Mouse (Mus musculus) adrenal gland, postnatal 0 days (tissue): Measurements from ENCODE around the gene Smyd1. TPM values are rescaled to one million over a fixed set of nuclear protein-coding genes. Genes with fewer than 3 reads are reported as not detected.
A peak's percentile ranks its signal among the peaks of the same experiment; 100 is the strongest.

Source experiments
- microRNA-seq: library from miRNA; unstranded; fragments of <30 nt; microRNA quantifications from one replicate; pipeline ENCODE4, GENCODE M21; 2016; ENCODE audit warnings: borderline replicate concordance; ENCODE audit not compliant: insufficient number of aligned reads
- polyA plus RNA-seq: library from polyadenylated mRNA; unstranded; fragments of >200 nt; fragmentation: Nextera tagmentation; extraction: Ambion mirVana; gene quantifications from 2 replicates; pipeline ENCODE4 v1.2.1, GENCODE M21; 2015

Smyd1 gene
- 0.68 and 0.84 TPM in 2 replicates for polyA plus RNA-seq

DNA sequence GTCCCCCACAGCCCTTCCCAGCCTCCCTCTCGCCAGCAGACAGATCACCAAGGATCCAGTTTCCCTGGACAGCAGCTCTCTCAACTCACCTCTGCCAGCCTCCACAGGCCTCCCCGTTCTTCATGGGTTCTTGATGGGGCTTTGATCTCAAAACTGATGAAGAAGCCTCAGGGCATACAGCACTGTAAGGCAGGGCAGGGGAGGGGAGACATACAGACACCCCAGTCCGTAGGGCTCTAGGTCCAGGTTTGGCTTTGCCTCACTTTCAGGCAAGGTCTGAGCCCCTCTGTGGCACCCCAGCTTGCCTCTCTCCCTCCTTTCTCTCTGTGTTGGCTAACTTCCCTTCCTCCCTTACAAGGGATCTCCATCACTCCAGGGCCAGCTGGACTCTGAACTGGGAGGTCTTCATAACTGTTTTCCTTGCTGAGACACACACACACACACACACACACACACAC, at the start of gene Smyd1:
Smyd1 (minus strand) TSS at position 408 of the 458 bp plus-strand sequence.

DNA sequence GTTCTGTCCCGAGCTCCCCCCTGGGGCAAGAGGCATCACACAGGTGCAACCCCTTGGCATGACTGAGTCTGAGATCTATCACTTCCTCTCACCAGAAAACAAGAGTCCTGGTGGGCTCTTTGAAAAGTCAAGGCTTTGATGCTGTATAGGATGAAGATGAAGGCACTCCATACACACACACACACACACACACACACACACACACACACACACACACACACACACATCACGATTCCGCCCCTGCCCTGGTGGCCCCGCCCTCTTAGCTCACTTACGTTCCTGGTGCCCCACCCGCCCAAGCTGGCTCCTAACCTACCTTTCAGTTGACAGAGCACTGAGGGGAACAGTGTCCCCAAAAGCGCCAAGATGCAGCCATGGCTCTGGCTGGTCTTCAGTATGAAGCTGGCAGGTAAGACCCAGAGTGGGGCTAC, 473 bp upstream of the Smyd1 start, which contains the start of gene Cd8b1:
Cd8b1 (plus strand) TSS at position 298 of the 431 bp plus-strand sequence.

DNA sequence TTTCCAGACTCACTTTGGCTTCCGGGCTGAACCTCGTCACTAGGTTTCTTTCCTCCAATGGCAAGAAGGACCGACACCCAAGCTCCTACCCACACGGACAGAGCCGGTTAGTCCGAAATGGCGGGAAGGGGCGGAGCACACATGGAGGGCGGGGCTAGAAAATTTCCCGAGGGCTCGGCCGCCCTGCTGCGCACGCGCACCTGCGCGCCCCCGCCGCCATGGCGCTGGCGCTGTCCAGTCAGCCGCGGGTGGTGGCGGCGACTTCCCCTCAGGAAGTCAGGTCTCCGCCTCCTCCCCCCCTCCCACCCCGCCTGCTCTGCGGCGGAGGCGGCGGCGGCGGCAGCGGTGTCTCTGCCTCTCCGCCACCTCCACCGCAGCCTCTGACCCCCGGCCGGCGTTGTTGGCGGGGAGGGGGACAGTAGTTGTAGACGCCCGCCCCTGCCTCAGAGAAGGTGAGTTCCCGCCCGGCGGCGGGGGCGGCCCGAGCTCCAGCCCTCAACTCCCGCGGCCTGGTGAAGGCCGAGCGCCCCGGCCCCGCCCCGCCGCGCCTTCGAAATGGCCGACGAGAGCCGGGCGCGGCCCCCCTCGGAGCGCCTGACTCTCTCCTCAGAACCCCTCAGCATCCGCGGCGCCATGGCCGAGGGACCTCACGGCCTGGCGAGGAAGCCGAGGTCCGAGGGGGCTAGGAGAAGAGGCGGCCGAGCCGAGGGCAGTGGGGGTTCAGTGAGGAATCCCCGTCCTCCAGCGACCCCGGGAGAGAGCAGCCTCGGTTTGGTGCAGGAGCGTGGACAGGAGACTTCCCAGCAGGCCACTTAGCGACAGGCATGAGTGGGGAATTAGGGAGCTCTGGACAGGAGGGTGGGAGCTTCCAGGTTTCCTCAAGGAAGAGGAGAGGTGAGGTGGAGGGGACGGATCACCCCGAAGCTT, 50.4 kb downstream of the Smyd1 start, which contains the start of gene Krcc1:
Krcc1 (plus strand) TSS at position 289 of the 927 bp plus-strand sequence.

DNA sequence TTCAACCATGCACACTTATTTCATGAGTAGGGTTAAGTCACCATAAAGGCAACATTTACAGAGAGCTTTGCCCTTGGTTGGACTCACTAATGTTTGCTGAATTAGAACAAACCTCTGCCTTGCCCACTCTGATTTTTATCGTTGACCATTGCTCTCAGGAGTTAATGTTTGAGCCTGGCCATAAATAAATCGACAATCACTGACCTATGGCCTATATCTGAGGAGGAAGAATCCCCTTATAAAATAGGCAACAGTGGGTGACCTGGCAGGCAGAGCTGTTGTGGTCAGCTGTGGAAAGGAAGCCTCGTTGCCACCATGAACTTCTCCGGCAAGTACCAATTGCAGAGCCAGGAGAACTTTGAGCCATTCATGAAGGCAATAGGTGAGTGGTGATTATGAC, 122.4 kb downstream of the Smyd1 start, which contains the start of gene Fabp1:
Fabp1 (plus strand) TSS at position 216 of the 400 bp plus-strand sequence.

Small RNA genes lying within 50 kb of the gene (microRNA-seq; reads per million reads assigned to microRNA genes)
- 12.3 reads per million, percentile 17 among the genes with 10 or more reads in this experiment for gene Mir8112

Other genes with a start within 250 kb of the Smyd1 start
- 27.1 and 46.0 TPM in 2 replicates for gene Thnsl2, start 177.8 kb downstream of the Smyd1 start, polyA plus RNA-seq
- gene Fabp1, start 122.4 kb downstream of the Smyd1 start, polyA plus RNA-seq: 167 and 268 TPM in 2 replicates
- gene Krcc1, start 50.6 kb downstream of the Smyd1 start, polyA plus RNA-seq: 50.0 and 64.3 TPM in 2 replicates
- 0.08 and 0.63 TPM in 2 replicates for gene Cd8b1, start 555 bp upstream of the Smyd1 start, polyA plus RNA-seq
- gene Cd8a, start 51.2 kb upstream of the Smyd1 start, polyA plus RNA-seq: 0.30 TPM in 1 of 2 replicates, not detected in the other
- gene Rmnd5a, start 118.4 kb upstream of the Smyd1 start, polyA plus RNA-seq: 7.3 and 9.0 TPM in 2 replicates
- 23.6 and 24.8 TPM in 2 replicates for gene Rnf103, start 171.7 kb upstream of the Smyd1 start, polyA plus RNA-seq
- 114 and 124 TPM in 2 replicates for gene Chmp3, start 221.6 kb upstream of the Smyd1 start, polyA plus RNA-seq